Mouse (Mus musculus) right cerebral cortex, postnatal 10 days (tissue): ENCODE measurements around the gene Spred1.

Experiments
- DNase-seq, 2 experiments: peaks; one replicate each; pipeline ENCODE4 v3.0.0; 2021; ENCODE audit warnings: low spot score in 2 of 2

The Spred1 gene

DNA sequence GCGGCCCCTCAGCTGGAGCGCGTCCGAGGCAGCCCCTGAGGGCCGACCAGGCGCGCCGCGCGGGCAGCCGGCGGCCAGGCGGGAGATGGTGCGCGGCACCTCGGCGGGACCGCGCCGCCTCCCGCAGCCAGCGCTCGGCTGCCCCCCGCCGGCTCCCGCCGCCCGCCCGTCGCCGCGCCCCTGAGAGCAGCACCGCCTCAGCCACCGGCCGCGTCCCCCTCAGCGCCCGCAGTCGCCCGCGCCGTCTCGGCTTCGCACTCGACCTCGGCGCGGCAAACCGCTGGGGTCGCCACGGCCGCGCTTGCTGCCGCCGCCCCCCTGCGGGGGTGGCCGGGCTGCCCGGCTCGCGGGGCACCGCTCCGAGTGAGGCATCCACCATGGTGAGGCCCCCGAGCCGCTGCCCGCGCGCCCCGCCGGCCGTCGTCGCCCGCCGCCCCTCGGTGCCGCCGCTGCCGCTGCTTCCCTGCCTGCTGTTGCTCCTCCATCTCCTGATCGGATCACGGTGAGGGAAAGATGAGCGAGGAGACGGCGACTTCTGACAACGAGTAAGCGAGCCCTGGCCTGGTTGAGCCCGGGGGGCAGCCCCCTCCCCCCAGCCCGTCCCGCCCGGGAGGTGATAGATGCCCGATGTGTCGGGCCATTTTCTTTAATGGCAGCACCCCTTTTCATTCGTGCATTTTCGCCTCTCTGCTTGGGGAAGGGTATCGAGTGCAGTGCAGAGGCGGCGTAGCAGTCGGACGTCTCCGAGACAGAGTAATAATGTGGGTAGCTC lies at the start of gene Spred1:
TSS of gene Spred1 (plus strand) at position 163 of the 772 bp plus-strand sequence.
- DNase-seq, result peak; percentile 48 to 54

DNA sequence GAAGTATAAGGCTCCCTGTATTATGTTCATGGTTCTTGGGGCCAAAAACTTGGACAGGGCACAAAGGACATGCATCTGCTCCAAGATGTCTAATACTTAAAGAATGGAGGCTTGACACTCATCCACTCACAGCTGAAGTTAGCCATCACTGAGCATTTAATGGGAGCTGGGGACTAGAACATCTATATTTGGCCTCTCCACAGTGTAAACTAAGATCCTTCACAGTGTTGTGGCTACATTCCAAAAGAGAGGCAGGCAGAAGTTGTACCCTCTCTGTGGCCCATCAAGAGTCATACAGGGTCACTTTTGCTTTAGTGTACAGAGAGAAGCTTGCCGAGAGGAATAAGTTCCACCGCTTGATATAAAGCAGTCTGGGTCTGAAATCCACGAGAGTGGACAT lies 49.6 kb upstream of the Spred1 start:
- DNase-seq, result no peak

DNA sequence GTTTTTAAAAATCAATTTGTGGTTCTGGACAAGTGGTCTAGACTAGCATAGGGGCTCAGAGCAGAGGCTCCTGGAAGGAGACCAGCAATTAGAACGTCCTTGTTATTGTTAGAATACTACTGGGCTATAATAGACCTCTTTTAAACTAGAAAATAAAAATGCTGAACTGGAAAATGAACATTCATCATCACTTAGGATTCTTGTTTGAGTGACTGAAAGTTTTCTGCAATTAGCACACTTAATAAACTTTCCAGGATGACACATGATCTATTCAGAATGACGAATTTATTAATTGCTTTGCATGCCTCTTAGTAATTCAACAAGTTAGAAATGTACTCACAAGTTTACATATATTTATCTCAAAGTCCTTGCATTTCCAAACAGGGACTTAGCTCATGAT lies 42.5 kb upstream of the Spred1 start:
- DNase-seq, result no peak

DNA sequence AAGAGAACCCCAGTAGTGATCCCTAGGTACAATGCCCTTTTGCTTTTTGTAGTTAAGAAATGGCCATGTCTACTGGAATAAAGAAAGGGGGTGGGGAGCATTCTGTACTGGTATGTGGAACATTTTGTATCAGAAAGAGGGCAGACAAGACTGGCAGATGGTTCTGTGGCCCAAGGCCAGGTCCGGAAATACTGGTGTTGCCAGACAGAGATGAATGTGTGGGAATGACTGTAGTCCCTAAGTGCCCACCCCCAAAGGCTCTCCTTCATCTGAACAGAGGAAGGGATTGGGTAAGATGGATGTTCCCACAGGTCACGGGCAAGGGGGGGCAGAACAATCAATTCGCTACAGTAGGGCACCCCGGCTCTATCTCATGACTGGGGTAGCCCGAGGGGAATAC lies 41.6 kb upstream of the Spred1 start:
- peak in 1 of 2 experiments; percentile 47 for DNase-seq

DNA sequence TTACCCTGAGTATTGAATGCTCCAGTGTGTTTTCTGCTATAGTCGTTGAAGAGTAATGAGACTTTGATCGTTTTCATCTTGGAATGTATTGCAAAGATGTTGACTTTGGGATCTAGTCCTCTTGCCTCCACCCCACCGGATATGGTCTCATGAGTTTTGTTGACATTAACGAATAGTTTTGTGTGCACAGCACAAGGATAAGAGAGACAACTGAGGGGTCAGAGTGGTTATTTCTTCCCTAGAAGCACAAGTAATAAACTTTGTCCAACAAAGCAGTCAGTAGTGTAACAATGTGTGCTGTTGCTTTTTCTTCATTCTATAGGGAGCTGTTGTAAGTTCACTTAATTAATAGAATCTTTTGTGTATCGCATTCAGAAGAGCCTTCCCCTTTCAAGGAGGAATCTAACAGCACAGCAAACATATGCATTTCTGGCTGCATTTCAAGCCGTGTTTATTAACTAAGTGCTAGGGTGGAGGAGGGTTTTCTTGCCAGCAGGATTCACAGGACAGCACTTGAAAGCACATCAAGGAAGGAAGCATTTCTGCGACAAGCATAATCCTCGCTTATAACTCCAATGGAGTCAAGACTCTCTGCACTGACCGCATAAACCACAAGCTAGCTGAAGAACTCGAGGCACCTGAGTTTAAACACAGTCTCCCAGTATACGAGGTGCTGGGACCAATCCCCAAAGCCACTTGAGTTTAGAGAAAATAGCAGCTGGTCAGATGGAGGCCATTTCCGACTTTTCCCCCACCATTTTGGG lies 35.0 kb upstream of the Spred1 start:
- DNase-seq, result no peak

DNA sequence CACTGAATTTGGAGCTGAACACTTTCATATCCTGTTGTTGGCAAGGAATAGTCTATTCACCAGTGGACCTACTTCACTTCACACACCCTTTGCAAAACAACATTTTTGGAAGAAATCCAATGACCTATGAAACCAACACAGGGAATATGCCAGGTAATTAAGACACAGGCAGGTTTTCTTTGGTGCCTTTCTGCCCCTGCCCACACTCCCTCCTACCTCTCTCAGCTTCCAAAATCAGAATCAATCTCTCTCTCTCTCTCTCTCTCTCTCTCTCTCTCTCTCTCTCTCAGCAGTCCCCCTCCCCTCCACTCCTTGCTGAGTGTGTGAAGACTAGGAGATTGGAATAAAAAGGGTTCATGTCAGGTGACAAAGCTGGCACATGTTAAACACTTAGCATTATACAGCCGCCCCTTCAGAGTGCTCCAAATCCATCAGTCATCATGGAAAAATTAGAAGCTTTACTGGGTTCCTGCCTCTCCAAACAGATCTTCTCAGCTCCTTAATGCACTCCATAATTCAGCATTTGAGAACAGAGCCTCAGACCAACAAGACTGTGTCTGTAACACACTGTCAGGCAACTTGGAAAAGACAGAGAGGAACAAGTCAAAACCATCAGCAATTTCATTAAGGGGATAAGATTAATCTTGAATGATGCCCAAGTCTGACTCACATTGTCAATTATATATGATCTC lies 34.3 kb upstream of the Spred1 start:
- peak in 1 of 2 experiments; percentile 47 for DNase-seq

DNA sequence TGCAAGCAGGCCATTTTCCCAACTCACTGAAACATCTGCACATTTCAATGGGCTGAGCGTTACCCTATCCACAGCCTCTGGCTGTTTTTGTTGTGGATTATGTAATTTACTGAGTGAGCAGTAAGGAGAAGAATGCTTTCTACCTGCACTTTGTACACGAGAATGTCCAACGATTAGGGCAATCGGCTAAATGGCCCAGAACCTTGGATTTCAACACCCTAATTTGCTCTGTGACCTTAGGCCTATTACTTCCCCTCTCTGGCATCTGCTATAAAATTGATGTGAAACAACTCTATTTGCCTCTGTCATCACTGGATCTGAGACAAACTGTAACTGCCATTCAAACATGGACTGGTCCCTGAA lies 33.7 kb upstream of the Spred1 start:
- no peak for DNase-seq

DNA sequence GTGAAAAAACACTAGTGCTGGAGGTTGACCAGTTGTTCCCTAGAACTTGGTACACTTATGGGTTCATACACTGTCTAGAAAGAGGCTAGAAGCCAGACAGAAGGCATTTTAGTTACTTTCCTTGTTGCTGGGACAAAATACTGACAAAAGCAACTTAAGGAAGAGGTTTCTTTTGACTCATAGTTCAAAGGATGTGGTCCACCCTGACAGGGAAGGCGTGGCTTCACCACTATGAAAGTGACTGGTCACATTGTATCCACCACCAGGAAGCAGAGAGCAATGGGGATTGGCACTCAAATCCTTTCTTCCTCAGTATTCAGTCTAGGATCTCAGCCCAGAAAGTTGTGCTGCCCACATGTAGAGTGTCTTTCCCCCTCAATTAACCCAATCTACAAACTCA lies 31.7 kb upstream of the Spred1 start:
- DNase-seq, result no peak

DNA sequence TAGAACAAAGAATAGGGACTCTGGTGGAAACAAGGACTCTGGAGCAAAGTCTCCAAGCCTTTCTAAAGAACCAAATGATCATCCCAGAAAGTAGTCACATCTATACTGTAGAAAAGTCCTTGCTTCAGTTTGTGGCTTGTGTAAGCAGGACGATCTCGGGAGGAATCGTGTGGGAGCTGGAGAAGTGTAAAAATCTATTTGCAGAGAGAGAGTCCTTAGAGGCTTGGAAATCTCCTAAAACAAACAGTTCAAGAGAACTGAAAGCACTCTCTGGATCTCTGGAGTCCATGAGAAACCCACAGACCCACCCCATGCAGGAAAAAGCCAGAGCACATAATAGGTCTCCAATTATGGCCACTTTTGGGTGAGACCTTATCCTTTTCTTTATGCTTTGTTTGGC lies 31.1 kb upstream of the Spred1 start:
- no peak for DNase-seq

DNA sequence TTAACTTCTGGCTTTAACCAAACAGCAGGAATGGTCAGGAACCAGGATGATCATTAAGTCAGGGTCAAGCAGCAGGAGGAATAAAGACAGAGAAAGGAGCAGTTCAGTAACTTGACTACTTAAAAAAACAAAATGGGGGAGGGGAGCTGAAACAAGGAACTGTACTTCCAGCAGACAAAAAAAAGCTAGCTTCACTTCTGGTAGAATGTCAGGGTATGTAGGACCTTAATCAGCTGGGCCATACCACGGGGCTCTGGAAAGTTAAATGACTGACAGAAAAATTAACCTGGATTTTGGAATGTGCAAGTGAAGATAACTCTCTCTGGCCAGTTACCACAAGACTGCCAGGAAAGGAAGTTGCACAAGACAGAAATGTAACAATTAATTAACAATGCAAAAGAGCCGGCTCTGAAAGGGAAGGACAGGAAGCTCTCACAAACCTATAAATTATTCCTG lies 28.2 kb upstream of the Spred1 start:
- DNase-seq, result no peak

DNA sequence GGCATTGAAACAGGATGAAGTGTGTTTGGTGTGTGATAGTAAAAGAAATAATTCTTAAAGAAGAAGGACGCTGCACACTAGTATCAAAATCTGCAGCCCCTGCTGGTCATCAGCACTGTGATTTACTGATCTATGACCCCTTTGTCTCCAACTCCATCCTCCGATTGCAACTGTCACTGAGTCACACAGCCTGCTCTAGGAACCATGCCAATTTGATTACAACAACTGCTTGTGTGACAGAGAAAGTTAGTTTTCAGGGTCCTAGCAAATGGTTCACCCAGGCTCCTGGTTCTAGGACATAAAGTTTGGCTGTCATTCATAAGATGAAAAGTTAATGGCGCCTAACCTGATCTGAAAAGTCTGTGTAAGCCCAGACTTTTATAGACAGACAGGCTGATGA lies 25.7 kb upstream of the Spred1 start:
- DNase-seq, result no peak

DNA sequence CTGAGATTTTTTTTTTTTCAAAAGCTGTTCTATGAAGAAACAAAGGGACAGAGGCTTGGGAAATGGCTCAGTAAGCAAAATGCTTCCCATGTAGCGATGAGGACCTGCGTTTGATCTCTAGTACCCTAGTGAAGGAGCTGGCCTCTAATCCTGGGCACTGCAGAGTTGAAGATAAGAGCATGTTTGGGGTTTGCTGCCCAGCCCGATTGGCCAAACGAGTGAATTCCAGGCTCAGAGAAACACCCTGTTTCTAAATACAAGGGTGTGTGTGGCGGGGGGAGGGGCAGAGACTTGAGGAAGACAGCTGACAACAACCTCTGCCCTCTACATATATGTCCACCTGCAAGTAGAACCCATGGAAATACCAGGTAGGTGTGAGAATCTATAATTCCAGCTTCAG lies 23.9 kb upstream of the Spred1 start:
- DNase-seq, result no peak

DNA sequence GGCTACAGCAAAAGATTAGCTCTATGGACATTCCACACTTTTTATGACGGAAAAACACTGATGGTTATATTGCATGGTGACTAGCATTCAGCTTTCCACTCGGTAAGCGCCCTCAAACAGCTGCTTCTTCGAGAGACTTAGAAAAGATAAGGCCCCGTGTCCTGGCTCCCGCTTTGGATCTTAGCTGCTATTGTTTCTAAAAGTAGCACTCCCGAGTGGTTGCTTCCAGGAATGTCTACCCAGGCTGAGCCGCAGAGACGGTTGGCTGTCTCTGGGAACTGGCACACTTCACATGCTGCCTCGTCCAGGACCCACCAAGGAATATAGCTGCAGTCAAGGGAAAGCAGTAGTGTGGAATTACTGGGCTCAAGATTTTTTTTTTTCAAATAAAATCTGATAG lies 21.9 kb upstream of the Spred1 start:
- DNase-seq, result peak; percentile 46 to 47

DNA sequence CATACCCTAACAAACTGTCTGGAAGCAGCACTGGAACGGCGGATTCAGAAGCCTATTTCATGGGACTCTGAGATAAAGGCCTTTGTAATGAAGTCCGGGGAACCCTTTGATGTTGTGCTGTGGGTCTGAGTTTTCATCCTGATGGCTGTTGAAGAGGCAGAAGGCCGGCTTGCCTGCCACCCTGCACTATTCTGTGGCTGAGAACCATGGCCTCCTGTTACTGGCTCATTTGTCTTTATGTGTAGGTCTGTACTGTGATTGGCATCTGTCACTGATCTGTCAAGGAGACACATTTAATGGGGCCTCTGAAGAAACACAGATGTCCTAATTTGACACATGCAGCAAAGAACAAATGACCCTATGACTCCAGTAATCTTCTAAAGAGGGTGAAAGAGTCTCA lies 17.7 kb upstream of the Spred1 start:
- DNase-seq, result no peak

DNA sequence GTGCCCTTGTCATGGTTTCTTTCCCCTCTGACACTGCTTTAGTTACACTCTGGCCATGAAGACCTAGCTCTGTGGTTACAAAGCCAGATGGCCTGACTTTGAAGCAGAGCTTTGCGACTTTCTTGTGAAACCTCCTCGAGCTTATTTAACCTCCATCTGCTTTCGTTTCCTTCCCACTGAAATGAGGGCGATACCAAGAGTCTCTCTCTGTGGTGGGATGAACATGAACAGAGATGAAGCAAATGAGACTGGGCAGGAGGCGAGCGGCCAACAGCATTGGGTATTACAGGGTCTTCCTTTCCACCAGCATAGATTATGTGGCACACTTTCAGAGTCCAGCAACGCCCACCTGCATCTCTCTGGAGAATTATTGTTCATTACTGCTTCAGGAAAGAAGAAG lies 15.8 kb upstream of the Spred1 start:
- DNase-seq, result no peak

DNA sequence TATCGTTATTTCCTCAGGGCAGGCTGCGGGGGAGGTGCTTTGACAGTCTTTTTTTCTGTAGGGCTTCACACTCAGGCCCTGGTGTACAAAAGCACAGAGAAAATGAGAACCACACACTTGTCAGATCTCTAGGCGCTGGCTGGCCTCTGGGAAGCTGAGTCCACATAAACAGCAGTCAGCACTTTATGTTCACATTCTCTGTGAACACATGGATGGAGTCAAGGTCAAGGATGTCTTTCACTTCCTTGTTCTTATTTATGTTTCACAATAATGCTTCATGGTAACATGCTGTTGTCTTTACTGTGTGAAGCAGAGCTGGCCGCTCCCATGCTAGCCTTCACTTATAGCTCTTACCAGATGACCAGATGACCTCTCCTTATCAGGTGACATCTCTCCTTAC lies 13.1 kb upstream of the Spred1 start:
- DNase-seq, result no peak

DNA sequence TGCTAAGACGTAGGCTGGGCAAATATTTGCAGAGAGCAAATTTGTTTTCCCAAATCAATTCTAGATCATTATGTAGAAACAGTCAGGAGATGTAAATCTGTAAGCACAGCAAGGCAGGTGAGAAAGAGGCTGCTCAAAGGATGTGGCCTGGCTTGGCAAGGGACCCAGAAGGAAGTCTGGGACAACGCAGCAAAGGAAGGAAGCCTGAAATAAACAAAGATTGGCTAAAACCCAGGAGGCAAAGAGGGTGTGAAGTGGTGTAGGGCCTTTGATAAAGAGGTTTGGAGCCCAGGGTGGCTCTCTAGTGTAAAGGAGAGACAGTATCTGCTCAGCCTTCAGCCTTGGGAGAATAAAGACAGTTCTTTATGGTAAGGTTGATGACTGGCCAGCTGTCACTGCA lies 11.9 kb upstream of the Spred1 start:
- DNase-seq, result no peak

DNA sequence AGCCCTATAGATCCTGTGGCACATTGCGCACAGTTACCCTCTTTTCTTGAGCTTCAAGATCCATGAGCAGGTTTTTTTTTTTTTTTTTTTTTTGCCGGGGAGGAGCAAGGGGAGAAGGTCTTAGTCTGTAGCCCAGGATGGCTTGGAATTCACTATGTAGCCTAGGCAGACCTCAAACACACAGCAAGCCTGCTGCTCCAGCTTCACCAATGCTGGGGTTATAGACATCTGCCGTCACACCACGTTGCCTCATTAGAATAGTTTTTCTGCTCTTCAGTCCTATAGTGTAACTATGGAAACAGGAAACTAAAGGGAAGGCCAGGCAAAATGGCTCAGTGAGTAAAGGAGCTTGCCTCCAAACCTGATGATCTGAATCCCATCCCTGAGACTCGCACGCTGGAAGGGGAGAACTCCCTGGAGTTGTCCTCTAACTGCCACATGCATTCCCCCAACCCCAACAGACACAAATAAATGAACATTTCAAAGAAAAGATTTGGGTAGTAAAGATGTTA lies 10.8 kb upstream of the Spred1 start:
- no peak for DNase-seq

DNA sequence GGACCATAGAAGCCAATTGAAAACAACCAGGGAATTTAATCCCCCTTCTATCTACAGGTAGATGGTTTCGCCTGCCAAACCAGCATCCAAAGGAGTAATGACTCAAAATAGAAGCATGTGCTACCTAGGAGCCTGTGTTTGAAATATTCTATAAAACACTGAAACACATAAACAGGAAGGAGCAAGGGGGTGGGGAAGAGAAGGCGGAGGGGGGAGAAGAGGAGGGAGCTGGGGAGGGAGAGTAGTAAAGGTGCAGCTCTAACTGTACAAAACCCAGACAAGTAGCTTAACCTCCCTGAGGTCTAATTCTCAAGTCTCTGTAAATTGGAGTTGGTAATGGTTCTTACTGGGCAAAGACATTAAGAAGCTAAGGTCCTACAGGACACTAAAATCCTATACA lies 7.9 kb upstream of the Spred1 start:
- no peak for DNase-seq

DNA sequence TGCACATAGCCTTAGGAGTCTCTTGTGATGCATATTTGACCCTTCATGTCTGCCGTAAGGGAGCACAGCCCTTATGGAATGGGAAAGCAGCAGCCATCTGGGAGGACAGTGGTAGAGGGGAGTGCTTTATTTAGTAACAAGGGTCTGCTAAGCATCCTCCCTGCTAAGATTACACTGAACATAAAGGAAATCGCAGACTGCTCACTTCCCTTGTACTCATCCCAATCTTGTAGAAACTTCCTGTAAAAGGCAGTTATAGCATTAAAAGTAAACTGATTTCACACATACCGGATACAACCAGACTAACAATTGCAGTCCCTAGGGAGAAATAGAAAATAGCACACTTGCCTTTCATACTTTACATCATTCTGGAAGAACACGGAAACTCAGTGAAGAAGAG lies 7.4 kb upstream of the Spred1 start:
- DNase-seq, result no peak

DNA sequence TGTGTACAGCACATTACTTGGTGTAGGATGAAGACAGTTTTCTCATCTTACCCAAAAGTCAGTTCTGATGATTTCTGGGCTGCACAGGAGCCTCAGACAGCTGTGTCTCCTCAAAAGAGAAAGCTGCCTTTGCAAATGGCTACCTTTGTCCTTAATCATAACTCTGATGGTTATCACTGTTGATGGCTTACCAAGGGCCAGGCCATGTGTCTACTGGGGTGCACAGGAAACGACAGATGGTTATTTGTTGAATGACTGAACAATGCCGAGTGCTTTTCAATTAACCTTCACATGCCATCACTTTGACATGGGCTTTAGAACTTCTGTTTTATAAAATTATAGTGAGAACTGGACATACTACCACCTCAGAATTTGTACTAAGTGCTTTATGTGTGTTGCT lies 2.7 kb upstream of the Spred1 start:
- DNase-seq, result no peak
